Mouse (Mus musculus) G1E (cell line): Measurements from ENCODE around the gene Ttpal. TPM values are rescaled to one million over a fixed set of nuclear protein-coding genes. Genes with fewer than 3 reads are reported as not detected.

Experiments
- ATAC-seq: 2 replicates; pipeline ENCODE4 v1.8.0; 2016; ENCODE audit warnings: mild to moderate bottlenecking; ENCODE audit not compliant: insufficient number of reproducible peaks, poor library complexity, low FRiP score, severe bottlenecking; ENCODE audit errors: extremely low read depth
- DNase-seq: peaks from one replicate; pipeline ENCODE4 v3.0.0; 2012; ENCODE audit warnings: low spot score
- H3K27me3 ChIP-seq: 2 replicates; pipeline ENCODE4 v1.6.1; 2012; ENCODE audit warnings: mild to moderate bottlenecking, low read length, inconsistent platforms; ENCODE audit not compliant: insufficient read depth
- H3K36me3 ChIP-seq: replicated peaks from 2 replicates; pipeline ENCODE3; 2012; ENCODE audit warnings: mild to moderate bottlenecking, inconsistent platforms
- H3K4me1 ChIP-seq: 2 replicates; pipeline ENCODE4 v1.6.1; 2012; ENCODE audit warnings: low read depth, low read length, inconsistent platforms, mixed read lengths; ENCODE audit not compliant: insufficient read depth
- H3K4me3 ChIP-seq: 2 replicates; pipeline ENCODE4 v1.5.1; 2012; ENCODE audit warnings: low read depth, mild to moderate bottlenecking, inconsistent platforms, low read length, moderate library complexity, mixed read lengths
- H3K9me3 ChIP-seq: replicated peaks from 2 replicates; pipeline ENCODE4 v1.6.1; 2012; ENCODE audit warnings: inconsistent platforms
- CTCF ChIP-seq: IDR thresholded peaks from 2 replicates; pipeline ENCODE4 v1.5.1; 2012; ENCODE audit warnings: low read depth, low read length, inconsistent platforms, mixed read lengths
- GATA1 ChIP-seq: IDR thresholded peaks from 2 replicates; pipeline ENCODE4 v1.6.1; 2012; ENCODE audit warnings: borderline replicate concordance, low read length, inconsistent platforms, mixed read lengths
- GATA2 ChIP-seq: IDR thresholded peaks from 2 replicates; pipeline ENCODE4 v1.6.1; 2012; ENCODE audit warnings: low read depth, low read length, inconsistent platforms, borderline replicate concordance
- POLR2AphosphoS5 ChIP-seq: IDR thresholded peaks from 2 replicates; pipeline ENCODE4 v1.6.1; 2012; ENCODE audit warnings: low read depth, low read length, inconsistent platforms; ENCODE audit not compliant: insufficient replicate concordance
- TAL1 ChIP-seq: conservative IDR thresholded peaks from 2 replicates; pipeline ENCODE4 v1.6.1; 2012; ENCODE audit warnings: low read depth, low read length, inconsistent platforms, mixed read lengths
- polyA plus RNA-seq: library from polyadenylated mRNA; stranded (reverse); fragments of >175 nt; gene quantifications from 2 replicates; pipeline ENCODE4 v1.2.3, GENCODE M21; 2012
- total RNA-seq, 2 experiments: library from RNA; stranded (forward) in 1 of 2; stranded (reverse) in 1 of 2; fragments of 200-1000 nt in 1 of 2; fragments of >200 nt in 1 of 2; fragmentation: Nextera tagmentation in 1 of 2; gene quantifications; 2 replicates each; pipeline ENCODE4 v1.2.3; 2014 to 2017

Gene Ttpal
- total and polyA plus RNA-seq, 3 experiments = 18.2 to 23.0 (median 22.3) TPM

GRCm38 (mm10) chr2:163559236-163559635 is 42.9 kb upstream of the Ttpal start:
- Histone ChIP-seq H3K36me3 (no peaks in the 10 kb centered on the region), H3K9me3 (no peaks in the 10 kb centered on the region), H3K4me1 (no peaks in the 10 kb centered on the region), H3K4me3 (no peak overlapping the region), H3K27me3 (peaks cover 5% of the 10 kb centered on the region; the same call in 1 of the 2 replicates)
- ATAC-seq (no peak), DNase-seq (no peak)
- TF ChIP-seq CTCF (no peak), GATA2 (no peak), TAL1 (no peak), GATA1 (no peak), POLR2AphosphoS5 (no peak)

GRCm38 (mm10) chr2:163560247-163560646 is 41.9 kb upstream of the Ttpal start:
- no peaks in the 10 kb centered on the region for H3K36me3 ChIP-seq
- no peak for DNase-seq
- no peaks in the 10 kb centered on the region for H3K9me3 ChIP-seq
- H3K4me1 ChIP-seq = no peaks in the 10 kb centered on the region
- TF ChIP-seq GATA2 (no peak), TAL1 (no peak), GATA1 (no peak)
- H3K4me3 ChIP-seq = no peak overlapping the region
- ATAC-seq = no peak
- H3K27me3 ChIP-seq = peaks cover 5% of the 10 kb centered on the region; the same call in 1 of the 2 replicates

- H3K27me3 ChIP-seq = peaks cover 6% of the 10 kb centered on the region
Observed at GRCm38 (mm10) chr2:163561258-163561948, 40.7 kb upstream of the Ttpal start.

GRCm38 (mm10) chr2:163564646-163565045 is 37.5 kb upstream of the Ttpal start:
- Histone ChIP-seq H3K4me3 (no peak overlapping the region), H3K27me3 (peaks cover 6% of the 10 kb centered on the region), H3K9me3 (no peaks in the 10 kb centered on the region), H3K36me3 (no peaks in the 10 kb centered on the region), H3K4me1 (no peaks in the 10 kb centered on the region)
- ATAC-seq (no peak), DNase-seq (no peak)
- TF ChIP-seq TAL1 = no peak
- TF ChIP-seq GATA1 = no peak
- TF ChIP-seq CTCF = no peak
- no peak for TF ChIP-seq POLR2AphosphoS5
- TF ChIP-seq GATA2 = no peak

More at GRCm38 (mm10) chr2:163561258-163561948, 40.7 kb upstream of the Ttpal start:
- no peak for ATAC-seq
- TF ChIP-seq CTCF = no peak
- no peak for TF ChIP-seq GATA2
- TF ChIP-seq POLR2AphosphoS5 = no peak
- no peak for TF ChIP-seq TAL1
- TF ChIP-seq GATA1 = no peak
- DNase-seq = no peak
- no peaks in the 10 kb centered on the region for H3K36me3 ChIP-seq
- H3K9me3 ChIP-seq = no peaks in the 10 kb centered on the region
- no peaks in the 10 kb centered on the region for H3K4me1 ChIP-seq
- H3K4me3 ChIP-seq = no peak overlapping the region

- Histone ChIP-seq H3K36me3 (no peaks in the 10 kb centered on the region), H3K4me3 (no peak overlapping the region), H3K9me3 (no peaks in the 10 kb centered on the region), H3K4me1 (no peaks in the 10 kb centered on the region), H3K27me3 (peaks cover 12% of the 10 kb centered on the region; the same call in 1 of the 2 replicates)
- no peak for TF ChIP-seq TAL1
- no peak for TF ChIP-seq GATA1
- no peak for TF ChIP-seq CTCF
- no peak for TF ChIP-seq POLR2AphosphoS5
- TF ChIP-seq GATA2 = no peak
- no peak for DNase-seq
- no peak for ATAC-seq
Observed at GRCm38 (mm10) chr2:163574321-163574720, 27.8 kb upstream of the Ttpal start.

GRCm38 (mm10) chr2:163575248-163575647 is 26.9 kb upstream of the Ttpal start:
- Histone ChIP-seq H3K9me3 (no peaks in the 10 kb centered on the region), H3K4me3 (no peak overlapping the region), H3K36me3 (no peaks in the 10 kb centered on the region), H3K27me3 (0 out of 2 replicates have a peak, but pooled peaks cover 8% of the 10 kb centered on the region), H3K4me1 (no peaks in the 10 kb centered on the region)
- no peak for ATAC-seq
- no peak for TF ChIP-seq TAL1
- TF ChIP-seq GATA2 = no peak
- no peak for TF ChIP-seq CTCF
- no peak for TF ChIP-seq GATA1
- no peak for TF ChIP-seq POLR2AphosphoS5
- DNase-seq = no peak

- no peak overlapping the region for H3K4me3 ChIP-seq
- ATAC-seq (no peak), DNase-seq (no peak)
- H3K36me3 ChIP-seq = no peaks in the 10 kb centered on the region
- H3K4me1 ChIP-seq = no peaks in the 10 kb centered on the region
- 0 out of 2 replicates have a peak, but pooled peaks cover 8% of the 10 kb centered on the region for H3K27me3 ChIP-seq
- no peaks in the 10 kb centered on the region for H3K9me3 ChIP-seq
- TF ChIP-seq POLR2AphosphoS5 = no peak
- TF ChIP-seq GATA1 = no peak
- TF ChIP-seq GATA2 = no peak
- no peak for TF ChIP-seq CTCF
- TF ChIP-seq TAL1 = no peak
Observed at GRCm38 (mm10) chr2:163577986-163578385, 24.1 kb upstream of the Ttpal start.
